In genomic region chr11:114676431-114676830, GRCm38 (mm10) we compare ENCODE assay signal across 7 mouse cellular contexts. TPM values are rescaled to one million over a fixed set of nuclear protein-coding genes. Genes with fewer than 3 reads are reported as not detected.
DNase-seq lines count a peak whose midpoint lies in the region; ATAC-seq and TF ChIP-seq lines count a peak whose summit lies in the region.

No protein-coding gene starts in this region.

- peak overlapping the region; percentile 78 to 80 for H3K4me3 ChIP-seq in ES-E14 (ENCODE audit: insufficient read depth in 1 of 2, low read depth in 1 of 2, low read length in 2 of 2, poor library complexity in 1 of 2, severe bottlenecking in 1 of 2)
- peak overlapping the region; percentile 43 for H3K4me3 ChIP-seq in forebrain, embryonic 16.5 days (replicated peaks; ENCODE audit: low read length)
- H3K4me3 ChIP-seq in kidney, embryonic 15.5 days (replicated peaks) = peak overlapping the region; percentile 66

- no peaks in the 10 kb centered on the region for H3K27me3 ChIP-seq in forebrain, embryonic 16.5 days (replicated peaks; ENCODE audit: control insufficient read depth, insufficient read depth, low read length)
- H3K27me3 ChIP-seq in kidney, embryonic 15.5 days = peaks cover 7% of the 10 kb centered on the region; the same call in 1 of the 2 replicates

- H3K4me1 ChIP-seq in ES-E14 (ENCODE audit: control insufficient read depth in 2 of 2, insufficient read depth in 2 of 2, low read length in 2 of 2, poor library complexity in 1 of 2) = peaks cover 0 to 25% of the 10 kb centered on the region in 2 experiments; a peak in 2 of 4 replicates
- H3K4me1 ChIP-seq in forebrain, embryonic 16.5 days (replicated peaks; ENCODE audit: control insufficient read depth, insufficient read depth, low read length) = peaks cover 29% of the 10 kb centered on the region
- H3K4me1 ChIP-seq in kidney, embryonic 15.5 days = peaks cover 66% of the 10 kb centered on the region

- no peaks in the 10 kb centered on the region for H3K9me3 ChIP-seq in ES-E14 (ENCODE audit: control insufficient read depth, insufficient read depth, low read depth, low read length)
- no peaks in the 10 kb centered on the region for H3K9me3 ChIP-seq in forebrain, embryonic 16.5 days (ENCODE audit: control insufficient read depth, low read length)
- H3K9me3 ChIP-seq in kidney, embryonic 15.5 days (replicated peaks) = no peaks in the 10 kb centered on the region

- no peak for DNase-seq in ES-E14 (ENCODE audit: low read depth, low spot score)
- DNase-seq in adrenal gland, postnatal 14 days = peak; percentile 71
- DNase-seq in lung, postnatal 25 days (ENCODE audit: low spot score) = peak; percentile 30
- no peak for DNase-seq in layer of hippocampus, postnatal 36 days

- 5% methylated on average over 14 of the region's 14 CpGs for WGBS in forebrain, embryonic 16.5 days
- 13% methylated on average over 14 of the region's 14 CpGs for WGBS in kidney, embryonic 15.5 days

- peak overlapping the region; percentile 77 for H3K4me2 ChIP-seq in forebrain, embryonic 16.5 days (ENCODE audit: low read length)
- H3K4me2 ChIP-seq in kidney, embryonic 15.5 days = peak overlapping the region; percentile 92

- no peak overlapping the region for H3K27ac ChIP-seq in ES-E14 (ENCODE audit: insufficient read depth, low read depth, low read length, poor library complexity, severe bottlenecking)
- 0 out of 2 replicates have a peak overlapping the region, but pooled peaks have one; percentile 21 for H3K27ac ChIP-seq in forebrain, embryonic 16.5 days (ENCODE audit: low read length)
- peak overlapping the region; percentile 58 for H3K27ac ChIP-seq in kidney, embryonic 15.5 days

- ATAC-seq in forebrain, embryonic 16.5 days = no peak
- no peak; the same call in 1 of the 2 replicates for ATAC-seq in kidney, embryonic 15.5 days (replicated peaks; ENCODE audit: low FRiP score)
- no peak for ATAC-seq in erythroid progenitor cell, adult 5-6 weeks (replicated peaks; ENCODE audit: low FRiP score, poor library complexity, severe bottlenecking)

- H3K36me3 ChIP-seq in ES-E14 (ENCODE audit: control insufficient read depth, insufficient read depth, low read length, poor library complexity, severe bottlenecking) = peaks cover 27% of the 10 kb centered on the region
- H3K36me3 ChIP-seq in forebrain, embryonic 16.5 days (ENCODE audit: control insufficient read depth, insufficient read depth) = peaks cover 16% of the 10 kb centered on the region; the same call in 1 of the 2 replicates
- peaks cover 27% of the 10 kb centered on the region for H3K36me3 ChIP-seq in kidney, embryonic 15.5 days

- in situ Hi-C loops in ES-E14 (cut with MboI; ENCODE audit: low sequenced_read_pairs in 2 of 2, unreplicated experiment in 2 of 2) = no loop called here

- H3K9ac ChIP-seq in ES-E14 (ENCODE audit: insufficient read depth, low read depth, low read length, poor library complexity, severe bottlenecking) = peak overlapping the region; percentile 81
- peak overlapping the region; percentile 58 for H3K9ac ChIP-seq in forebrain, embryonic 16.5 days (replicated peaks; ENCODE audit: low read depth, low read length)
- peak overlapping the region; percentile 62 for H3K9ac ChIP-seq in kidney, embryonic 15.5 days

TF ChIP-seq in ES-E14, 5 proteins besides CTCF, POLR2A, EP300 and RAD21:
- TF ChIP-seq ZC3H11A (IDR thresholded peaks at IDR 0.05; ENCODE audit: borderline replicate concordance, low read depth, low read length) (no peak), MAFK (IDR thresholded peaks at IDR 0.05; ENCODE audit: insufficient read depth, low read depth, low read length) (no peak), HCFC1 (IDR thresholded peaks at IDR 0.05; ENCODE audit: borderline replicate concordance, insufficient read depth, low read length) (no peak), CHD2 (IDR thresholded peaks at IDR 0.05; ENCODE audit: low read depth, low read length) (no peak), ZNF384 (IDR thresholded peaks at IDR 0.05; ENCODE audit: low read depth, low read length) (no peak)

RNA-seq across cellular contexts. Expression of gene Ttyh2, which starts 1.2 kb away (rescaled TPM):
- 16.7 and 40.0 TPM in 2 replicates for total RNA-seq in ES-E14 (2012; rRNA removed)
- 61.7 and 64.7 TPM in 2 replicates for total RNA-seq in adrenal gland, postnatal 14 days (2021)
- polyA plus RNA-seq in forebrain, embryonic 16.5 days (2015; fragmentation: Nextera tagmentation; extraction: Ambion mirVana) = 25.1 and 27.5 TPM in 2 replicates
- polyA plus RNA-seq in kidney, embryonic 15.5 days (2015; fragmentation: Nextera tagmentation; extraction: Ambion mirVana) = 15.2 and 15.8 TPM in 2 replicates
- 1.3 and 1.8 TPM in 2 replicates for total RNA-seq in erythroid progenitor cell, adult 5-6 weeks (2015; ENCODE audit: low replicate concordance)
- 1.6 and 2.4 TPM in 2 replicates for total RNA-seq in erythroid progenitor cell, adult 5-6 weeks (2017; ENCODE audit: low replicate concordance)
- 10 to 100 TPM; 29.5 to 30.6 TPM for total RNA-seq in layer of hippocampus, postnatal 36 days (2021)

RNA-seq across cellular contexts. Expression of gene Rpl38, which starts 8.1 kb away (rescaled TPM):
- total RNA-seq in ES-E14 (2012; rRNA removed) = 2,560 and 3,102 TPM in 2 replicates
- total RNA-seq in adrenal gland, postnatal 14 days (2021) = 1,048 and 1,188 TPM in 2 replicates
- 637 and 697 TPM in 2 replicates for polyA plus RNA-seq in forebrain, embryonic 16.5 days (2015; fragmentation: Nextera tagmentation; extraction: Ambion mirVana)
- polyA plus RNA-seq in kidney, embryonic 15.5 days (2015; fragmentation: Nextera tagmentation; extraction: Ambion mirVana) = 1,080 and 1,196 TPM in 2 replicates
- 369 and 378 TPM in 2 replicates for total RNA-seq in erythroid progenitor cell, adult 5-6 weeks (2015; ENCODE audit: low replicate concordance)
- 367 and 731 TPM in 2 replicates for total RNA-seq in erythroid progenitor cell, adult 5-6 weeks (2017; ENCODE audit: low replicate concordance)
- total RNA-seq in layer of hippocampus, postnatal 36 days (2021) = 100 to 1,000 TPM; 846 to 926 TPM

RNA-seq across cellular contexts. Expression of gene Dnaic2, which starts 50.8 kb away (rescaled TPM):
- 0.71 and 2.6 TPM in 2 replicates for total RNA-seq in ES-E14 (2012; rRNA removed)
- 0.44 and 0.64 TPM in 2 replicates for total RNA-seq in adrenal gland, postnatal 14 days (2021)
- polyA plus RNA-seq in forebrain, embryonic 16.5 days (2015; fragmentation: Nextera tagmentation; extraction: Ambion mirVana) = 1.5 and 2.0 TPM in 2 replicates
- polyA plus RNA-seq in kidney, embryonic 15.5 days (2015; fragmentation: Nextera tagmentation; extraction: Ambion mirVana) = 0.41 and 0.56 TPM in 2 replicates
- total RNA-seq in erythroid progenitor cell, adult 5-6 weeks (2015; ENCODE audit: low replicate concordance) = not detected in 2 replicates
- total RNA-seq in erythroid progenitor cell, adult 5-6 weeks (2017; ENCODE audit: low replicate concordance) = not detected in 2 replicates
- 1 to 10 TPM in 1 of 2 experiments, under 1 TPM in 1; 0.99 to 1.9 TPM for total RNA-seq in layer of hippocampus, postnatal 36 days (2021)

Comparison
In these comparisons a context has a peak if more than half of its experiments do, and no peak if none do; other contexts are left out.
1. DNase-seq: peak in adrenal gland, postnatal 14 days (single experiment) and lung, postnatal 25 days (single experiment); none in ES-E14 (single experiment) and layer of hippocampus, postnatal 36 days (0 of 2).
2. Peak in every context shown above with its lines, with median percentiles within 50 percentile points of each other: H3K4me3 ChIP-seq and H3K9ac ChIP-seq.